Mouse (Mus musculus): Measurements from ENCODE around the gene Pex14. TPM values are rescaled to one million over a fixed set of nuclear protein-coding genes. Genes with fewer than 3 reads are reported as not detected.

Pex14 gene
- polyA plus RNA-seq, 1 experiment from 2014 or later = 67.3 TPM

GRCm38 (mm10) chr4:149045885-149046284 lies 53.8 kb downstream of the Pex14 start:
- Histone ChIP-seq H3K9ac (replicated peaks; ENCODE audit: low read length) (no peak overlapping the region), H3K9me3 (ENCODE audit: low read length) (no peaks in the 10 kb centered on the region), H3K27ac (ENCODE audit: low read length) (peak overlapping the region; percentile 55), H3K4me2 (replicated peaks; ENCODE audit: low read depth, low read length) (no peak overlapping the region), H3K4me1 (ENCODE audit: insufficient read depth, low read length) (peaks cover 59% of the 10 kb centered on the region), H3K4me3 (ENCODE audit: low read length) (no peak overlapping the region), H3K36me3 (ENCODE audit: insufficient read depth, low read length) (0 out of 2 replicates have a peak, but pooled peaks cover 3% of the 10 kb centered on the region), H3K27me3 (ENCODE audit: insufficient read depth, low read length) (no peaks in the 10 kb centered on the region)
- peak; percentile 43; the same call in 1 of the 2 replicates for ATAC-seq (ENCODE audit: low FRiP score, low TSS enrichment)
- 41% methylated on average over 5 of the region's 5 CpGs for WGBS

- Histone ChIP-seq H3K36me3 (ENCODE audit: insufficient read depth, low read length) (0 out of 2 replicates have a peak, but pooled peaks cover 3% of the 10 kb centered on the region), H3K9ac (replicated peaks; ENCODE audit: low read length) (no peak overlapping the region), H3K9me3 (ENCODE audit: low read length) (no peaks in the 10 kb centered on the region), H3K4me3 (ENCODE audit: low read length) (no peak overlapping the region), H3K27me3 (ENCODE audit: insufficient read depth, low read length) (no peaks in the 10 kb centered on the region), H3K27ac (ENCODE audit: low read length) (no peak overlapping the region), H3K4me1 (ENCODE audit: insufficient read depth, low read length) (peaks cover 33% of the 10 kb centered on the region), H3K4me2 (replicated peaks; ENCODE audit: low read depth, low read length) (no peak overlapping the region)
- ATAC-seq (ENCODE audit: low FRiP score, low TSS enrichment) = no peak
- 51% methylated on average over 6 of the region's 6 CpGs for WGBS
Measured at GRCm38 (mm10) chr4:149040289-149040688, 59.4 kb downstream of the Pex14 start.

GRCm38 (mm10) chr4:149037706-149038105 lies 62.0 kb downstream of the Pex14 start:
- H3K27ac ChIP-seq (ENCODE audit: low read length) = no peak overlapping the region

GRCm38 (mm10) chr4:149036592-149036991 lies 63.1 kb downstream of the Pex14 start:
- Histone ChIP-seq H3K4me3 (ENCODE audit: low read length) (no peak overlapping the region), H3K36me3 (ENCODE audit: insufficient read depth, low read length) (0 out of 2 replicates have a peak, but pooled peaks cover 3% of the 10 kb centered on the region), H3K4me1 (ENCODE audit: insufficient read depth, low read length) (peaks cover 26% of the 10 kb centered on the region), H3K27me3 (ENCODE audit: insufficient read depth, low read length) (no peaks in the 10 kb centered on the region), H3K9me3 (ENCODE audit: low read length) (no peaks in the 10 kb centered on the region), H3K4me2 (replicated peaks; ENCODE audit: low read depth, low read length) (no peak overlapping the region), H3K27ac (ENCODE audit: low read length) (no peak overlapping the region), H3K9ac (replicated peaks; ENCODE audit: low read length) (no peak overlapping the region)
- 54% methylated on average over 9 of the region's 9 CpGs for WGBS
- ATAC-seq (ENCODE audit: low FRiP score, low TSS enrichment) = no peak

More at GRCm38 (mm10) chr4:149037706-149038105, 62.0 kb downstream of the Pex14 start:
- H3K9me3 ChIP-seq (ENCODE audit: low read length) = no peaks in the 10 kb centered on the region
- H3K4me3 ChIP-seq (ENCODE audit: low read length) = no peak overlapping the region
- WGBS = 24% methylated on average over 6 of the region's 6 CpGs
- no peak for ATAC-seq (ENCODE audit: low FRiP score, low TSS enrichment)
- peaks cover 26% of the 10 kb centered on the region for H3K4me1 ChIP-seq (ENCODE audit: insufficient read depth, low read length)
- H3K36me3 ChIP-seq (ENCODE audit: insufficient read depth, low read length) = 0 out of 2 replicates have a peak, but pooled peaks cover 3% of the 10 kb centered on the region
- no peak overlapping the region for H3K9ac ChIP-seq (replicated peaks; ENCODE audit: low read length)
- H3K4me2 ChIP-seq (replicated peaks; ENCODE audit: low read depth, low read length) = no peak overlapping the region
- H3K27me3 ChIP-seq (ENCODE audit: insufficient read depth, low read length) = no peaks in the 10 kb centered on the region

GRCm38 (mm10) chr4:149031507-149031906 lies 68.2 kb downstream of the Pex14 start:
- peaks cover 4% of the 10 kb centered on the region for H3K4me1 ChIP-seq (ENCODE audit: insufficient read depth, low read length)
- H3K4me3 ChIP-seq (ENCODE audit: low read length) = no peak overlapping the region
- H3K27me3 ChIP-seq (ENCODE audit: insufficient read depth, low read length) = no peaks in the 10 kb centered on the region
- no peaks in the 10 kb centered on the region for H3K9me3 ChIP-seq (ENCODE audit: low read length)
- peaks cover 2% of the 10 kb centered on the region; the same call in 1 of the 2 replicates for H3K36me3 ChIP-seq (ENCODE audit: insufficient read depth, low read length)
- no peak overlapping the region for H3K27ac ChIP-seq (ENCODE audit: low read length)
- no peak; the same call in 1 of the 2 replicates for ATAC-seq (ENCODE audit: low FRiP score, low TSS enrichment)
- no peak overlapping the region for H3K4me2 ChIP-seq (replicated peaks; ENCODE audit: low read depth, low read length)
- H3K9ac ChIP-seq (replicated peaks; ENCODE audit: low read length) = no peak overlapping the region
- 65% methylated on average over 4 of the region's 4 CpGs for WGBS

- no peak for ATAC-seq (ENCODE audit: low FRiP score, low TSS enrichment)
- Histone ChIP-seq H3K4me3 (ENCODE audit: low read length) (no peak overlapping the region), H3K36me3 (ENCODE audit: insufficient read depth, low read length) (peaks cover 2% of the 10 kb centered on the region; the same call in 1 of the 2 replicates), H3K4me1 (ENCODE audit: insufficient read depth, low read length) (peaks cover 11% of the 10 kb centered on the region), H3K9ac (replicated peaks; ENCODE audit: low read length) (no peak overlapping the region), H3K9me3 (ENCODE audit: low read length) (no peaks in the 10 kb centered on the region), H3K27ac (ENCODE audit: low read length) (0 out of 2 replicates have a peak overlapping the region, but pooled peaks have one; percentile 20), H3K4me2 (replicated peaks; ENCODE audit: low read depth, low read length) (no peak overlapping the region), H3K27me3 (ENCODE audit: insufficient read depth, low read length) (no peaks in the 10 kb centered on the region)
- WGBS = 20% methylated on average over 9 of the region's 9 CpGs
Measured at GRCm38 (mm10) chr4:149027571-149027970, 72.1 kb downstream of the Pex14 start.

- WGBS = 82% methylated on average over 10 of the region's 10 CpGs
- Histone ChIP-seq H3K27ac (ENCODE audit: low read length) (no peak overlapping the region), H3K4me2 (replicated peaks; ENCODE audit: low read depth, low read length) (no peak overlapping the region), H3K9me3 (ENCODE audit: low read length) (no peaks in the 10 kb centered on the region), H3K27me3 (ENCODE audit: insufficient read depth, low read length) (no peaks in the 10 kb centered on the region), H3K4me1 (ENCODE audit: insufficient read depth, low read length) (peaks cover 11% of the 10 kb centered on the region), H3K9ac (replicated peaks; ENCODE audit: low read length) (no peak overlapping the region), H3K36me3 (ENCODE audit: insufficient read depth, low read length) (peaks cover 2% of the 10 kb centered on the region; the same call in 1 of the 2 replicates), H3K4me3 (ENCODE audit: low read length) (no peak overlapping the region)
- no peak for ATAC-seq (ENCODE audit: low FRiP score, low TSS enrichment)
Measured at GRCm38 (mm10) chr4:149025242-149025641, 74.4 kb downstream of the Pex14 start.

- H3K4me2 ChIP-seq (replicated peaks; ENCODE audit: low read depth, low read length) = no peak overlapping the region
- no peak overlapping the region for H3K4me3 ChIP-seq (ENCODE audit: low read length)
- ATAC-seq (ENCODE audit: low FRiP score, low TSS enrichment) = no peak
- no peaks in the 10 kb centered on the region for H3K36me3 ChIP-seq (ENCODE audit: insufficient read depth, low read length)
- peaks cover 7% of the 10 kb centered on the region for H3K4me1 ChIP-seq (ENCODE audit: insufficient read depth, low read length)
- H3K9me3 ChIP-seq (ENCODE audit: low read length) = no peaks in the 10 kb centered on the region
- H3K27me3 ChIP-seq (ENCODE audit: insufficient read depth, low read length) = no peaks in the 10 kb centered on the region
- H3K27ac ChIP-seq (ENCODE audit: low read length) = no peak overlapping the region
- H3K9ac ChIP-seq (replicated peaks; ENCODE audit: low read length) = no peak overlapping the region
Measured at GRCm38 (mm10) chr4:149021021-149021420, 78.7 kb downstream of the Pex14 start.

- Histone ChIP-seq H3K27ac (ENCODE audit: low read length) (no peak overlapping the region), H3K27me3 (ENCODE audit: insufficient read depth, low read length) (no peaks in the 10 kb centered on the region), H3K9ac (replicated peaks; ENCODE audit: low read length) (no peak overlapping the region), H3K4me1 (ENCODE audit: insufficient read depth, low read length) (peaks cover 6% of the 10 kb centered on the region), H3K4me2 (replicated peaks; ENCODE audit: low read depth, low read length) (no peak overlapping the region), H3K36me3 (ENCODE audit: insufficient read depth, low read length) (no peaks in the 10 kb centered on the region), H3K4me3 (ENCODE audit: low read length) (no peak overlapping the region), H3K9me3 (ENCODE audit: low read length) (no peaks in the 10 kb centered on the region)
- 66% methylated on average over 6 of the region's 6 CpGs for whole genome bisulfite sequencing
- ATAC-seq (ENCODE audit: low FRiP score, low TSS enrichment) = no peak
Measured at GRCm38 (mm10) chr4:149019456-149019855, 80.2 kb downstream of the Pex14 start.

- Histone ChIP-seq H3K9me3 (ENCODE audit: low read length) (no peaks in the 10 kb centered on the region), H3K4me2 (replicated peaks; ENCODE audit: low read depth, low read length) (no peak overlapping the region), H3K4me1 (ENCODE audit: insufficient read depth, low read length) (no peaks in the 10 kb centered on the region), H3K27me3 (ENCODE audit: insufficient read depth, low read length) (no peaks in the 10 kb centered on the region), H3K9ac (replicated peaks; ENCODE audit: low read length) (no peak overlapping the region), H3K36me3 (ENCODE audit: insufficient read depth, low read length) (no peaks in the 10 kb centered on the region), H3K4me3 (ENCODE audit: low read length) (no peak overlapping the region), H3K27ac (ENCODE audit: low read length) (no peak overlapping the region)
- WGBS = 94% methylated on average over 6 of the region's 6 CpGs
- no peak for ATAC-seq (ENCODE audit: low FRiP score, low TSS enrichment)
Measured at GRCm38 (mm10) chr4:149006756-149007155, 92.9 kb downstream of the Pex14 start.

All from kidney, embryonic 16.5 days (tissue).